Mouse (Mus musculus) bone marrow macrophage, adult 2 months (primary cell): ENCODE measurements at regions not wholly inside any gene's neighbourhood (a gene's known extent, or its start where the extent isn't known, plus 50 kb on each side); places are given as distances from the start of the nearest gene placed in this dataset.

ENCODE experiments used
- CTCF ChIP-seq: IDR thresholded peaks from 2 replicates; pipeline ENCODE4 v1.5.1; 2012; ENCODE audit warnings: low read depth, mild to moderate bottlenecking, low read length, moderate library complexity
- POLR2A ChIP-seq: IDR thresholded peaks from 2 replicates; pipeline ENCODE4 v1.6.1; 2012; ENCODE audit warnings: mild to moderate bottlenecking, low read depth, low read length, borderline replicate concordance

GRCm38 (mm10) chr14:46702669-46703435 lies 57.5 kb upstream of the Cdkn3 start:
- no peak for TF ChIP-seq POLR2A
- TF ChIP-seq CTCF, result peak; percentile 49; the same call in 1 of the 2 replicates
